Mouse (Mus musculus) stomach, postnatal 0 days (tissue): ENCODE results near the gene Nxnl2.

Source experiments
- CTCF ChIP-seq: IDR thresholded peaks from 2 replicates; pipeline ENCODE4 v1.5.1; 2016; ENCODE audit warnings: antibody characterized with exemption, low read depth, mild to moderate bottlenecking, moderate library complexity
- EP300 ChIP-seq: optimal IDR thresholded peaks from 2 replicates; pipeline ENCODE3; 2016; ENCODE audit warnings: antibody characterized with exemption

- TF ChIP-seq CTCF (no peak), EP300 (no peak)
Observed at GRCm38 (mm10) chr13:51147106-51147505, 23.7 kb upstream of the Nxnl2 start.
